Mouse (Mus musculus) thymus, adult 2 months (tissue): ENCODE results near the gene Gm17783.

Experiments used
- CTCF ChIP-seq: fragments of 200-500 bp; IDR thresholded peaks from 2 replicates; pipeline ENCODE4 v1.5.1; 2012; ENCODE audit warnings: mild to moderate bottlenecking, control low read depth, low read length, moderate library complexity, borderline replicate concordance; ENCODE audit not compliant: control insufficient read depth, poor library complexity, insufficient read depth; ENCODE audit errors: extremely low read depth
- POLR2A ChIP-seq: fragments of 200-500 bp; IDR thresholded peaks from 2 replicates; pipeline ENCODE4 v1.6.1; 2012; ENCODE audit warnings: mild to moderate bottlenecking, low read length, control low read depth, moderate library complexity; ENCODE audit not compliant: control insufficient read depth, poor library complexity, insufficient read depth; ENCODE audit errors: extremely low read depth

DNA sequence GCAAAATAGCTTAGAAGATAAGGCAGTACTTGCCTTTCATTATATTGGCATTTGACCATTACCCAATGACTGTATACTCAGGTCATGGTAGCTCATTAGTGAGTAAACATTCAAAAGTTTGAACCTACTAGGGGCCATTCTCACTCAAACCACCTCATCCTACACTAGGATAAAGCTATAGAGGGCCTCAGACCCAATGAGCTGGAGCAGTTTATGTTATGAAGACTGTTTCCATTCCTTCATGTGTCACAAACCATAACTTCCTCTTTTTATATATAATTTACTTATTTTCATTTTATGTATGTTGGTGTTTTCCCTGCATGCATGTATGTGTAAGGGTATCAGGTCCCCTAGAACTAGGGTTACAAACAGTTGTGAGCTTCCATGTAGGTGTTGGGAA lies 16.1 kb upstream of the Gm17783 start:
- TF ChIP-seq POLR2A: no peak
- TF ChIP-seq CTCF: no peak
